Mouse (Mus musculus): Measurements from ENCODE around the gene Bbx. TPM values are rescaled to one million over a fixed set of nuclear protein-coding genes. Genes with fewer than 3 reads are reported as not detected.

The Bbx gene
- polyA plus RNA-seq, 1 experiment from 2014 or later: 48.8 TPM

GRCm38 (mm10) chr16:50251417-50251975 is 180.7 kb downstream of the Bbx start:
- H3K4me3 ChIP-seq: no peak overlapping the region
- H3K9ac ChIP-seq: no peak overlapping the region
- H3K4me1 ChIP-seq: no peaks in the 10 kb centered on the region
- no peak overlapping the region for H3K27ac ChIP-seq
- no peaks in the 10 kb centered on the region for H3K36me3 ChIP-seq (ENCODE audit: poor library complexity, severe bottlenecking)
- H3K4me2 ChIP-seq: no peak overlapping the region
- no peaks in the 10 kb centered on the region for H3K9me3 ChIP-seq (replicated peaks)
- H3K27me3 ChIP-seq: no peaks in the 10 kb centered on the region
- 88% methylated on average over 6 of the region's 6 CpGs for WGBS
- no peak for ATAC-seq

DNA sequence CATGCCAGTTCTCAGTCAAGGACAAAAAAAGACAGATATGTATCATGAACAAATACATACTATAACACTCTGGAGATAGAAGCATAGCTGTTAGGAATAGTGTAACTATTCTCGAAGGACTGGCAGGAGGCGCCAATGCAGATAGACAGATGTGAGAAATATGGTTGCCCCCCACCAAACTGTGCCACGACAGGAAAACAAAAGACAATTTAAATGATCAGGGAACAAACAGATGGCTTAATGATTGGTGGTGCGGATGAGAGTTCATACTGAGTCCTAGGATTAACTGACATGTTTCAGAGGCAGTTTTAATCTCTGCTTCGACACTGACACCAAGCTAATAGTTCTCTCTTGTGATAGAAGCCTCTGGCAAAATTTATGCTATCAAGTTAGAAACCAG is 181.7 kb downstream of the Bbx start:
- Histone ChIP-seq H3K27me3 (no peaks in the 10 kb centered on the region), H3K9ac (no peak overlapping the region), H3K4me3 (no peak overlapping the region), H3K9me3 (replicated peaks) (no peaks in the 10 kb centered on the region), H3K4me2 (no peak overlapping the region), H3K36me3 (ENCODE audit: poor library complexity, severe bottlenecking) (no peaks in the 10 kb centered on the region), H3K4me1 (no peaks in the 10 kb centered on the region), H3K27ac (no peak overlapping the region)
- 68% methylated on average over 5 of the region's 5 CpGs for WGBS
- no peak for ATAC-seq

GRCm38 (mm10) chr16:50249036-50249435 is 183.2 kb downstream of the Bbx start:
- Histone ChIP-seq H3K4me1 (no peaks in the 10 kb centered on the region), H3K27me3 (no peaks in the 10 kb centered on the region), H3K36me3 (ENCODE audit: poor library complexity, severe bottlenecking) (no peaks in the 10 kb centered on the region), H3K4me3 (no peak overlapping the region), H3K9me3 (replicated peaks) (no peaks in the 10 kb centered on the region), H3K27ac (no peak overlapping the region), H3K4me2 (no peak overlapping the region), H3K9ac (no peak overlapping the region)
- no peak for ATAC-seq
- WGBS: 97% methylated on average over 3 of the region's 3 CpGs

DNA sequence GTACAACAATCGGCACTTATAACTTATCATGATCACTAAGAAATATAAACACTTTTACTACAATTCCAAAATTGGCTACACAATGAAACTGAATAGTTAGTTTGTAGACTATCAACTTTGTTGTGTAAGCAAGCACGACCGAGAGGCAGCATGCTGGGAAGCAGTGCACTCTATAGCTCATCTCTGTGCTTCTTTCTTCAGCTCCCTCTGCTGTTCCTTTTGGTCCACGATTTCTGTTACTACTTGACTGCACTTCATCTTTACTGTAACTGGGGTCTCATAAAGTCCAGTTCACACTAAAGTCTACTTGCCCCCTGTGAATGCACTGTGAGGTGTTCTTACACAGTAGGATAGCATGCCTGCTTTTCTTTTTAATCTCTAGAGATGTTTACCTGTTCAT is 189.7 kb downstream of the Bbx start:
- H3K36me3 ChIP-seq (ENCODE audit: poor library complexity, severe bottlenecking): peaks cover 9% of the 10 kb centered on the region
- no peak overlapping the region for H3K27ac ChIP-seq
- H3K9me3 ChIP-seq (replicated peaks): no peaks in the 10 kb centered on the region
- H3K4me3 ChIP-seq: no peak overlapping the region
- H3K4me2 ChIP-seq: no peak overlapping the region
- no peak overlapping the region for H3K9ac ChIP-seq
- WGBS: 85% methylated on average over 4 of the region's 4 CpGs
- no peaks in the 10 kb centered on the region for H3K4me1 ChIP-seq
- H3K27me3 ChIP-seq: no peaks in the 10 kb centered on the region
- ATAC-seq: no peak

- no peak for ATAC-seq
- Histone ChIP-seq H3K4me2 (no peak overlapping the region), H3K4me3 (no peak overlapping the region), H3K27me3 (no peaks in the 10 kb centered on the region), H3K27ac (no peak overlapping the region), H3K4me1 (no peaks in the 10 kb centered on the region), H3K9ac (no peak overlapping the region), H3K36me3 (ENCODE audit: poor library complexity, severe bottlenecking) (peaks cover 9% of the 10 kb centered on the region), H3K9me3 (replicated peaks) (no peaks in the 10 kb centered on the region)
- 91% methylated on average over 3 of the region's 3 CpGs for WGBS
Measured at GRCm38 (mm10) chr16:50241604-50242003, 190.6 kb downstream of the Bbx start.

DNA sequence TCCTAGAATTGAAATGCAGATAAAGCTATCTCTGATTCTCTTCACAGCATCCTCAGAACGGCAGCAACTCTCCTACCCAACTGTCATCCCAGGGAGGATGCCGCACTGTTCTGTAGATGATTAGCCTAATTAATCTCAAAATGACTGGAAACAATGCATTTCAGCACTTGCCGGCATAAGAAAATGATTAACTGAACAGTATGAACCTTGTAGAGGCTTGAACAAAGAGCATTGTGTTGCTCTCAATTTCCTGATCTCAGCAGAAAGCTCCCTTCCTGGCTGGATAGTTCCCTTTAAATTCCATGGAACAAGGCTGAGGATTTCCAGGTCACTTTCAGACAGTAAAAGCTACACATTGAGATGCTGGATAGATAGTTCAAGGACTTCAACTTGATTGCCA is 197.0 kb downstream of the Bbx start:
- ATAC-seq: no peak
- Histone ChIP-seq H3K9ac (no peak overlapping the region), H3K4me3 (no peak overlapping the region), H3K4me2 (no peak overlapping the region), H3K36me3 (ENCODE audit: poor library complexity, severe bottlenecking) (peaks cover 8% of the 10 kb centered on the region), H3K9me3 (replicated peaks) (no peaks in the 10 kb centered on the region), H3K4me1 (no peaks in the 10 kb centered on the region), H3K27ac (no peak overlapping the region), H3K27me3 (no peaks in the 10 kb centered on the region)
- 55% methylated on average over 3 of the region's 3 CpGs for WGBS

GRCm38 (mm10) chr16:50230624-50231023 is 201.6 kb downstream of the Bbx start:
- Histone ChIP-seq H3K4me3 (no peak overlapping the region), H3K27ac (no peak overlapping the region), H3K4me1 (no peaks in the 10 kb centered on the region), H3K36me3 (ENCODE audit: poor library complexity, severe bottlenecking) (no peaks in the 10 kb centered on the region), H3K9me3 (replicated peaks) (no peaks in the 10 kb centered on the region), H3K27me3 (no peaks in the 10 kb centered on the region), H3K4me2 (no peak overlapping the region), H3K9ac (no peak overlapping the region)
- WGBS: 95% methylated on average over 2 of the region's 2 CpGs
- no peak for ATAC-seq

DNA sequence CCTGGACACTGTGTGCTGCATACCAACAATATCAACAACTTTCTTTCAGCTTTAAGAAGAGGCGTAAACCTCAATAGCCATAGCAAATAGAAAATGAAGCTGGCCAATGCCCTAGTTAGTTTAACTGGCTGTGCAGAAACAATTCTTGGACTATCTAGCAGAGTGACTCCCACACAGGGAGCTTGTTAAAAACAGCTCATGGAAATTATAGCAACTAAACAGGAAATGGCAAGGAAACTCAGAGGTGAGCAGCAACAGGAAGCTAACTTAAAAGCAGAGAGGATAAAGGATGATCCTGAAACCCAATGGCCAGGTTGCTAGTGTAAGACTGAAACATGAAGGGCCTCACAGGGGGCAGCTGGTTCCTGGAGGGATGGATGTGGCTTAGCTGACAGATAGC is 203.4 kb downstream of the Bbx start:
- no peak overlapping the region for H3K27ac ChIP-seq
- no peaks in the 10 kb centered on the region for H3K27me3 ChIP-seq
- no peak overlapping the region for H3K4me2 ChIP-seq
- no peak overlapping the region for H3K4me3 ChIP-seq
- H3K36me3 ChIP-seq (ENCODE audit: poor library complexity, severe bottlenecking): peaks cover 8% of the 10 kb centered on the region
- H3K4me1 ChIP-seq: no peaks in the 10 kb centered on the region
- no peaks in the 10 kb centered on the region for H3K9me3 ChIP-seq (replicated peaks)
- WGBS: 98% methylated on average over 1 of the region's 1 CpGs
- ATAC-seq: no peak
- no peak overlapping the region for H3K9ac ChIP-seq

- H3K36me3 ChIP-seq (ENCODE audit: poor library complexity, severe bottlenecking): peaks cover 16% of the 10 kb centered on the region
- H3K27me3 ChIP-seq: no peaks in the 10 kb centered on the region
- H3K9ac ChIP-seq: no peak overlapping the region
- no peaks in the 10 kb centered on the region for H3K4me1 ChIP-seq
- 69% methylated on average over 1 of the region's 1 CpGs for WGBS
- H3K27ac ChIP-seq: no peak overlapping the region
- no peak overlapping the region for H3K4me2 ChIP-seq
- no peak for ATAC-seq
- H3K9me3 ChIP-seq (replicated peaks): no peaks in the 10 kb centered on the region
- no peak overlapping the region for H3K4me3 ChIP-seq
Measured at GRCm38 (mm10) chr16:50226274-50226673, 205.9 kb downstream of the Bbx start.

DNA sequence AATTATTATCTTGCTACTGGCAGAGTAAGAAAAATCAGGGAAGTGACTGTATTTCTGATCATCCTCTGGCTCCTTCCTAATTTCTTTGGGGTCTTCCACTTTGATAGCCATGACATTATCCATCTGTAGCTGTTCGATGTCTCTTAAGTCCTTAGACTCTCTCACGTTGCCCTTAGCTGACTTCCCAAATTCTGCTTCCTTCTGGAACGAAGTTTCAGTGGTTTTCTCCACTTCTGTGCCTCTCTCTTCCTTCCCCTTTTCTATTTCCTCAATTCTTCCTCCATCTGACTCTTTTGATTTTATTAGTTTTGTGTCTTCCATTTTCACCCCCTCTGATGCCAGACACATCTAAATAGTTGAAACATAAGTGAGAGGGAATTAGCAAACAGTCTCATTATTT is 207.2 kb downstream of the Bbx start:
- H3K9ac ChIP-seq: no peak overlapping the region
- no peak overlapping the region for H3K27ac ChIP-seq
- 96% methylated on average over 3 of the region's 3 CpGs for WGBS
- no peaks in the 10 kb centered on the region for H3K9me3 ChIP-seq (replicated peaks)
- peaks cover 23% of the 10 kb centered on the region for H3K36me3 ChIP-seq (ENCODE audit: poor library complexity, severe bottlenecking)
- no peaks in the 10 kb centered on the region for H3K27me3 ChIP-seq
- no peak overlapping the region for H3K4me2 ChIP-seq
- ATAC-seq: no peak
- H3K4me3 ChIP-seq: no peak overlapping the region
- H3K4me1 ChIP-seq: no peaks in the 10 kb centered on the region

DNA sequence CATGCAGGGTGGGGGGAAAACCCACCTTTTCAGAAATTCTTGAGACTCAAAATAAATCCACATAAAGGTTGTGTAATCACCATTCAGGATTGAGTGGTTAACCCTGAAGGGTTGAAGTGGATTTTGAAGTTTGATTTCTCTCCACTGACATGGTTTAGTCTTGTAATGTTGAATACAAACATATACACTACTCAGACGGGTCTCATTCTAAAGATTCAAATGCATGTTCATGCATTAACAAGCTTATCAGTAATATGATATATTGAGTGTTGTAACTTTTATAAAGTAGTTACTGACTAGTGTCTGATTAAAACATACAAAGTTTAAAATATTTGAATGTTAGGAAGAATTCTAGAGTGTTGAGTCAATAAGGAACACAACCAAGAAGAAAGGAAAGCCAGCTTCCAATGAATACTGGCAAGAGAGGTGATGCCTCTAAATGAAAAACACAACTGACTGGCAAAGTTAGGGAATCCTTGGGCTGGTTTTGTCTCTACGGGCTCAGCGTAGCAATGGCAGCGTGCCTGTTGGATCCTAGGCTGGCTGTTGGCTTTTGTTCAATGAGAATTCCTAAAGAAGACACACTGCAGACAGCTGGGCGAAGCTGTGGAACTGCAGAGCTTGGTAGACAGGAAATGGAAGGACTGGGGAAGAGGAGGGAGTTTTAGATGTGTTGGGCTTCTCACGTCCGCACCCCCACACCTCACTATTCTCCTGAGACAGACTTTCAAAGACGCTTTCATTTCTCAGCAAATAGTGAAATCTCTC is 211.3 kb downstream of the Bbx start:
- Histone ChIP-seq H3K4me1 (no peaks in the 10 kb centered on the region), H3K27ac (no peak overlapping the region), H3K36me3 (ENCODE audit: poor library complexity, severe bottlenecking) (peaks cover 28% of the 10 kb centered on the region), H3K9me3 (replicated peaks) (no peaks in the 10 kb centered on the region), H3K4me2 (no peak overlapping the region), H3K27me3 (no peaks in the 10 kb centered on the region), H3K9ac (no peak overlapping the region), H3K4me3 (no peak overlapping the region)
- 89% methylated on average over 8 of the region's 8 CpGs for WGBS
- no peak for ATAC-seq

GRCm38 (mm10) chr16:50217084-50217483 is 215.1 kb downstream of the Bbx start:
- peaks cover 17% of the 10 kb centered on the region for H3K36me3 ChIP-seq (ENCODE audit: poor library complexity, severe bottlenecking)
- H3K4me1 ChIP-seq: no peaks in the 10 kb centered on the region
- H3K4me2 ChIP-seq: no peak overlapping the region
- H3K9me3 ChIP-seq (replicated peaks): no peaks in the 10 kb centered on the region
- H3K4me3 ChIP-seq: no peak overlapping the region
- no peak for ATAC-seq
- H3K27ac ChIP-seq: no peak overlapping the region
- H3K27me3 ChIP-seq: no peaks in the 10 kb centered on the region
- H3K9ac ChIP-seq: no peak overlapping the region

DNA sequence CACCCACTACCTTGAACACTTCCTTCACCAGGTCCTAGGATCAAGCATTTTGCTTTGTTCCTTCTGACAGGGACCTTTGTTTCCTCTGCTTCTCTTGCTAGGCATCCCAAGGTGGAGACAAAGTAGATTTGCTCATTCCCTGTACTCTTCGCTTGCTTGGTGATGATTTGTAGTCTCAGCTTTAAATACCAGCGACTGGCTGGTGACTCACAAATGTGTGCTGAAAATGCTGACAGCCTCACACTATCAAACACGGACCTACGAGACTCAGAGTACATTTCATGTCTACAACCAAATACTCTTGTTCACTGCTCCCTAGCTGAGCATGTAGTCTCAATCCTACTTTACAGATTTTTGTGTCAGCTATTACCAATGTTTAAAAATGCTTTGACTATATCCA is 220.5 kb downstream of the Bbx start:
- Histone ChIP-seq H3K9me3 (replicated peaks) (no peaks in the 10 kb centered on the region), H3K27me3 (no peaks in the 10 kb centered on the region), H3K27ac (no peak overlapping the region), H3K4me1 (peaks cover 6% of the 10 kb centered on the region; the same call in 1 of the 2 replicates), H3K36me3 (ENCODE audit: poor library complexity, severe bottlenecking) (no peaks in the 10 kb centered on the region), H3K4me3 (no peak overlapping the region), H3K9ac (no peak overlapping the region), H3K4me2 (no peak overlapping the region)
- whole genome bisulfite sequencing: 93% methylated on average over 4 of the region's 4 CpGs
- ATAC-seq: no peak

Measured in forebrain, embryonic 13.5 days (tissue).